Mouse (Mus musculus): ENCODE results near the gene Rnpepl1.

Rnpepl1 gene

GRCm38 (mm10) chr1:92906779-92907631 lies 3.6 kb upstream of the Rnpepl1 start, which contains the start of gene Dusp28:
Dusp28 (plus strand) TSS chr1:92906981.
- DNase-seq (ENCODE audit: low spot score in 2 of 2), result peak; percentile 74 to 78

- no peak for DNase-seq (ENCODE audit: low spot score in 2 of 2)
Observed at GRCm38 (mm10) chr1:92907632-92908360, 2.8 kb upstream of the Rnpepl1 start.

- no peak for DNase-seq (ENCODE audit: low spot score in 2 of 2)
Observed at GRCm38 (mm10) chr1:92908664-92909063, 1.9 kb upstream of the Rnpepl1 start.

- DNase-seq (ENCODE audit: low spot score in 2 of 2), result no peak
Observed at GRCm38 (mm10) chr1:92909068-92909467, 1.5 kb upstream of the Rnpepl1 start.

GRCm38 (mm10) chr1:92910925-92911720 lies 540 bp downstream of the Rnpepl1 start:
- peak in 1 of 2 experiments; percentile 67 for DNase-seq (ENCODE audit: low spot score in 2 of 2)

- DNase-seq (ENCODE audit: low spot score in 2 of 2), result no peak
Observed at GRCm38 (mm10) chr1:92911721-92912138, 1.1 kb downstream of the Rnpepl1 start.

GRCm38 (mm10) chr1:92912286-92912685 lies 1.7 kb downstream of the Rnpepl1 start:
- DNase-seq (ENCODE audit: low spot score in 2 of 2), result no peak

GRCm38 (mm10) chr1:92914239-92914638 lies 3.7 kb downstream of the Rnpepl1 start:
- DNase-seq (ENCODE audit: low spot score in 2 of 2), result no peak

- no peak for DNase-seq (ENCODE audit: low spot score in 2 of 2)
Observed at GRCm38 (mm10) chr1:92914993-92915392, 4.4 kb downstream of the Rnpepl1 start.

GRCm38 (mm10) chr1:92916725-92917124 lies 6.1 kb downstream of the Rnpepl1 start:
- DNase-seq (ENCODE audit: low spot score in 2 of 2), result no peak

- DNase-seq (ENCODE audit: low spot score in 2 of 2), result no peak
Observed at GRCm38 (mm10) chr1:92919151-92919550, 8.6 kb downstream of the Rnpepl1 start.

GRCm38 (mm10) chr1:92919775-92920174 lies 9.2 kb downstream of the Rnpepl1 start:
- DNase-seq (ENCODE audit: low spot score in 2 of 2), result no peak

GRCm38 (mm10) chr1:92920474-92921200 lies 10.1 kb downstream of the Rnpepl1 start:
- no peak for DNase-seq (ENCODE audit: low spot score in 2 of 2)

- no peak for DNase-seq (ENCODE audit: low spot score in 2 of 2)
Observed at GRCm38 (mm10) chr1:92921496-92921895, 10.9 kb downstream of the Rnpepl1 start.

GRCm38 (mm10) chr1:92930171-92930706 lies 19.7 kb downstream of the Rnpepl1 start:
- DNase-seq (ENCODE audit: low spot score in 2 of 2), result no peak

GRCm38 (mm10) chr1:92933611-92934010 lies 23.0 kb downstream of the Rnpepl1 start:
- no peak for DNase-seq (ENCODE audit: low spot score in 2 of 2)

- DNase-seq (ENCODE audit: low spot score in 2 of 2), result peak; percentile 91 to 93
Observed at GRCm38 (mm10) chr1:92934182-92934827, 23.7 kb downstream of the Rnpepl1 start, which contains the start of gene Capn10. Capn10 (plus strand) TSS chr1:92934376.

GRCm38 (mm10) chr1:92935054-92935962 lies 24.7 kb downstream of the Rnpepl1 start:
- DNase-seq (ENCODE audit: low spot score in 2 of 2), result peak in 1 of 2 experiments; percentile 23

- no peak for DNase-seq (ENCODE audit: low spot score in 2 of 2)
Observed at GRCm38 (mm10) chr1:92935977-92936376, 25.4 kb downstream of the Rnpepl1 start.
